8 mouse cellular contexts compared by ENCODE assay signal in genomic region chr5:130073026-130073425, GRCm38 (mm10). TPM values are rescaled to one million over a fixed set of nuclear protein-coding genes. Genes with fewer than 3 reads are reported as not detected.
DNase-seq lines count a peak whose midpoint lies in the region; ATAC-seq and TF ChIP-seq lines count a peak whose summit lies in the region.

Gene Tpst1 (plus strand): TSS chr5:130073326.

- H3K4me3 ChIP-seq in kidney, postnatal 0 days (replicated peaks; ENCODE audit: low read depth, low read length), result no peak within 1 kb of the TSS
- H3K4me3 ChIP-seq in limb, embryonic 14.5 days (replicated peaks; ENCODE audit: low read length), result no peak within 1 kb of the TSS

- no peaks in the 10 kb centered on the region; the same call in 1 of the 2 replicates for H3K4me1 ChIP-seq in kidney, postnatal 0 days (replicated peaks; ENCODE audit: insufficient read depth, low read length)
- H3K4me1 ChIP-seq in limb, embryonic 14.5 days (ENCODE audit: control insufficient read depth, insufficient read depth, low read length), result 0 out of 2 replicates have a peak, but pooled peaks cover 1% of the 10 kb centered on the region

- no peak within 1 kb of the TSS for H3K4me2 ChIP-seq in kidney, postnatal 0 days (ENCODE audit: low read length)
- H3K4me2 ChIP-seq in limb, embryonic 14.5 days (replicated peaks; ENCODE audit: low read depth, low read length, severe bottlenecking), result no peak within 1 kb of the TSS

- no peak for ATAC-seq in kidney, postnatal 0 days (replicated peaks; ENCODE audit: low FRiP score, low read depth)
- ATAC-seq in limb, embryonic 14.5 days (ENCODE audit: low FRiP score, low read depth), result no peak
- ATAC-seq in megakaryocyte progenitor cell, adult 5-6 weeks (replicated peaks; ENCODE audit: poor library complexity), result no peak

- no peak for TF ChIP-seq CTCF in kidney, postnatal 0 days (IDR thresholded peaks at IDR 0.05; ENCODE audit: low read depth)

- H3K27ac ChIP-seq in kidney, postnatal 0 days, result no peak within 1 kb of the TSS
- H3K27ac ChIP-seq in limb, embryonic 14.5 days (replicated peaks; ENCODE audit: low read depth, low read length), result no peak within 1 kb of the TSS

- intact Hi-C loops in heart, postnatal 25 days (cut with DNase I), result no loop called here

- 92% methylated on average over 6 of the region's 6 CpGs for WGBS in kidney, postnatal 0 days
- WGBS in limb, embryonic 14.5 days, result 94% methylated on average over 6 of the region's 6 CpGs

- DNase-seq in kidney, postnatal 0 days (ENCODE audit: low spot score), result no peak
- DNase-seq in kidney, adult 18-20 months, result no peak
- DNase-seq in adrenal gland, postnatal 4 days (ENCODE audit: low spot score in 2 of 2), result no peak
- DNase-seq in heart, postnatal 25 days (ENCODE audit: low spot score), result no peak
- no peak for DNase-seq in limb, embryonic 14.5 days (ENCODE audit: low spot score)
- no peak for DNase-seq in urinary bladder, adult 18-20 months (ENCODE audit: low spot score in 2 of 2)
- DNase-seq in cerebellum, postnatal 4 days (ENCODE audit: low spot score in 2 of 2), result no peak

- H3K27me3 ChIP-seq in kidney, postnatal 0 days (ENCODE audit: insufficient read depth, low read length), result no peaks in the 10 kb centered on the region
- H3K27me3 ChIP-seq in limb, embryonic 14.5 days (ENCODE audit: control insufficient read depth, insufficient read depth, low read length), result no peaks in the 10 kb centered on the region

- H3K9ac ChIP-seq in kidney, postnatal 0 days (ENCODE audit: low read depth, low read length), result no peak within 1 kb of the TSS
- H3K9ac ChIP-seq in limb, embryonic 14.5 days (ENCODE audit: low read depth, low read length, severe bottlenecking), result no peak within 1 kb of the TSS

- no peaks in the 10 kb centered on the region for H3K36me3 ChIP-seq in kidney, postnatal 0 days (ENCODE audit: insufficient read depth, low read length)
- no peaks in the 10 kb centered on the region for H3K36me3 ChIP-seq in limb, embryonic 14.5 days (ENCODE audit: control insufficient read depth, insufficient read depth, low read length)

- no peaks in the 10 kb centered on the region for H3K9me3 ChIP-seq in kidney, postnatal 0 days (replicated peaks; ENCODE audit: low read length)
- H3K9me3 ChIP-seq in limb, embryonic 14.5 days (ENCODE audit: control insufficient read depth, low read length), result no peaks in the 10 kb centered on the region

- no peak for TF ChIP-seq POLR2A in limb, embryonic 14.5 days (IDR thresholded peaks at IDR 0.05; ENCODE audit: borderline replicate concordance, extremely low read depth, insufficient read depth, insufficient read length)

RNA-seq across cellular contexts. Expression of gene Tpst1, which starts in this region (rescaled TPM):
- polyA plus RNA-seq in kidney, postnatal 0 days (2015; fragmentation: Nextera tagmentation; extraction: Ambion mirVana), result 63.9 and 66.5 TPM in 2 replicates
- total RNA-seq in adrenal gland, postnatal 4 days (2021), result 10 to 100 TPM; 41.7 to 43.8 TPM
- total RNA-seq in heart, postnatal 25 days (2021), result 10 to 100 TPM; 10.7 to 13.7 TPM
- 59.3 and 68.2 TPM in 2 replicates for polyA plus RNA-seq in limb, embryonic 14.5 days (2012; rRNA removed)
- polyA plus RNA-seq in limb, embryonic 14.5 days (2014; fragmentation: Nextera tagmentation; extraction: Ambion mirVana), result 114 and 117 TPM in 2 replicates
- 10.6 and 10.7 TPM in 2 replicates for total RNA-seq in megakaryocyte progenitor cell, adult 5-6 weeks (2015)
- 4.3 and 6.8 TPM in 2 replicates for total RNA-seq in megakaryocyte progenitor cell, adult 5-6 weeks (2017)
